Mouse (Mus musculus): Measurements from ENCODE around the gene Olfr1423.

DNA sequence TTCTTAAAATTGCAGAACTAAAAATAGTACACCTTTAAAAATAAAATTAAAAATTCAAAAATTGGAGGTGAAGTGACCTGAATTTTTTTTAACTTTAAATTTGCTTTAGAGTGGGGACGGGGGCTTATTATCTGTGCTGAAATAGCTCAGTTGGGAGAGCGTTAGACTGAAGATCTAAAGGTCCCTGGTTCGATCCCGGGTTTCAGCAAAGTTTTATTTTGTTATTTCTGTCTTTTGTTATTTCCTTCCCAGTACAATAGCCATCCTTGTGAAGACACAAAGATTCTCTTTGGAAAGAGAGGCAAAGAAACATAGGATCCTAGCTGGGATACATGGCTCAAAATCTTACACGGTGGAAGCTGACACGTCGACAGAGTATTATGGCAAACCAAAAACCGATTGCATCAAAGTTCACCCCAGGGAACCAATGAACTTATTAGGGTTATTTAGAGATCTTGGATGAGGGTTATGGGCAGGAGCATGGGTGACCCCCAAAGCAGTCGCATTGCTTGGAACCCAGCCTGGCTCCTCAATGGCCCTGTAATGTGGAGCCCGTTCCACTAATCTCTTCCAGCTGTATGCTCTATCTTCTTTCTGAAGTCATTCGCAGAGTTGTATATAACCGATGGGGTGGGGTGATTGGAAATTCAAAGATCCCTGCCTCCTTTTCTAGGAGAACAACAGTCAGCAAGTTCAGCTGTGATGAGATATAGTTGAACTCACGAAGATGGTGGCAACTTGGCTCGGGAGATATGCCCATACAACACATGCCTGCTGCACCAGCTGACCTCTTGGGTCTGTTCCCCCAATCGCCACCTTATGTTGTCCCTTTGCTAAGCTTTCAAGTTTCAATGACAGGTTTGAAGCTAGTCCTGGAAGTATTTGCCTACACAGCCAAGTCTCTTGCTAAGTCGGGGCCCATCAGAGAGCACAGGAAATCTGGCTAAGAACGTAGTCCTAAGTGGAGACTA is 32.4 kb downstream of the Olfr1423 start:
- no peak for TF ChIP-seq POLR2A (IDR thresholded peaks at IDR 0.05; ENCODE audit: borderline replicate concordance, control insufficient read depth, low read depth, low read length)
- TF ChIP-seq CTCF (IDR thresholded peaks at IDR 0.05; ENCODE audit: control insufficient read depth, insufficient read depth, low read length) = no peak
